Mouse (Mus musculus) mouse trophoblast stem cell (cell line): ENCODE results near the gene Dlgap1.

ENCODE experiments used
- in situ Hi-C, 2 experiments: fragments of 300-500 bp; cut with MseI, MboI; formaldehyde crosslinking; loops; 2 replicates in 1 of 2; 3 replicates in 1 of 2; pipeline ENCODE4 v1.15.1; 2025

Dlgap1 gene

GRCm38 (mm10) chr17:70341230-70341629 lies 372.4 kb downstream of the Dlgap1 start:
- in situ Hi-C loops = no loop called here

GRCm38 (mm10) chr17:70341920-70342319 lies 373.0 kb downstream of the Dlgap1 start:
- in situ Hi-C loops = no loop called here

DNA sequence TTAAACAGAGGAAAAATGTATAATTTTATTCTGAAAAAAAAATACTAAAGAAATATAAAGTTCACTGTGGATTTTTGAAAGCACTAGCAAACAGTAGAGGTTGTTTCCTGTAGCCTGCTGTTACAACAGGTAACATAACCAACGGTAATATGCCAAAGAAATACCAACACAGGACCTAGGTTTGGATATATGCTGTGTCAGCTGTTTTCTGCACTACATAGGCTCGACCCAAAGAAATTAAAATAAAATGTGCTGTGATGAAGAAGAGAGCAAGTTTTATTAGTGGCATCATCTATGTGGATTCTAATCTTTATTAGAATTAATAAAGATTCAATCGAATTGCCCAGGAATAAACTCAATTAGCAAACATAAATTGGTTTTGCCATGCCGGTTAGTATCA lies 378.5 kb downstream of the Dlgap1 start:
- in situ Hi-C loops = no loop called here

DNA sequence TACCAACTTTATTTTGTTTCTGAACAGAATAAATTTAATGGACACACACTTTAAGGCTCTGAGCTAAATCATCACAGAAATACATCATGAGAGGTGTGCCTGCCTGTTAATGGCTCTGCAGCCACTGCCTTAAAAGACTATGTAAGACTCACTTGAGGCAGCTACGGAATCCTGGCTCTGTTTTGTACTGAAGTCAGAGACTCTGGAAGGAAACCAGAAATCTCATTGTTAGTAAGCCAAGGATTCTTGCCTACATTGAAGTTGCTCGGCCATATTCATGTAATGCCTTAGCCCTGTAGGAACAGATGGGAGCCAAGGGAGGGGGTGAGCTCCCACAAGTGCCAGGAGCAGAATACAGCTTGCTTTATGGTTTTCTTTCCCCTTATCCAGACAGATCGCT lies 394.7 kb downstream of the Dlgap1 start:
- in situ Hi-C loops = no loop called here

DNA sequence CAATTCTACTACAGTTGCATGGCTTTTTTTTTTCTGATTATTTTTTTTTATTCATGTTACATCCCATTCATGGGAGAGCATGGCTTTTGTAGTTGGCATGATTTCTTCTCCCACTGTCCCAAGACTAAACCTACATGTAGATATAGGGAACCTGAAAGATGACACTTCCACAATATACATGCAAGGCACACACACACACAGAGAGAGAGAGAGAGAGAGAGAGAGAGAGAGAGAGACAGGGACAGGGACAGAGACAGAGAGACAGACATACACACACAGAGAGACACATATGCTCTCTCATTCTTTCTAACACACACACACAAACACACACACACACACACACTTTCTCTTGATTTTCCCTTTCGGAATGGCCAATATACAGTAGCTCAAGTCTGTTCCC lies 395.1 kb downstream of the Dlgap1 start:
- in situ Hi-C loops = no loop called here

- in situ Hi-C loops = no loop called here
Measured at GRCm38 (mm10) chr17:70369124-70369523, 400.3 kb downstream of the Dlgap1 start.

- in situ Hi-C loops = no loop called here
Measured at GRCm38 (mm10) chr17:70377020-70377419, 408.1 kb downstream of the Dlgap1 start.

DNA sequence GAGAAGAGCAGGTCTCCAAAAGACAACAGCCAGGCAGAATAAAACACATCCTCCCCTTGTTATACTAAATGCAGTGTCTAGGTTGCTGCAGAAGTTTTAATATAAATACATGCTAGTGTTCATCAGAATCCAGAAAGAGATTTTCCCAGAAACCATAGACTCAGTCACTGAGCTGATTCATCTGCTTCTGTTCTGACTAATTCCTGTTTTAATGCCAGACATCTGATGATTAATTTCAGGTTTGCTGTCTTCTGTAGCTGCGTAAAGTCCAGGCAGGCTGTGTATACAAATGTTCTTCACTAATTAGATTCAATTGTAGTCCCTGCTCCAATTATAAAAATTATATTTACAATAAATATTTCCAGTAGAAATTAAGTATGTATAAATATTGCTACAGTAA lies 419.6 kb downstream of the Dlgap1 start:
- in situ Hi-C loops = no loop called here

DNA sequence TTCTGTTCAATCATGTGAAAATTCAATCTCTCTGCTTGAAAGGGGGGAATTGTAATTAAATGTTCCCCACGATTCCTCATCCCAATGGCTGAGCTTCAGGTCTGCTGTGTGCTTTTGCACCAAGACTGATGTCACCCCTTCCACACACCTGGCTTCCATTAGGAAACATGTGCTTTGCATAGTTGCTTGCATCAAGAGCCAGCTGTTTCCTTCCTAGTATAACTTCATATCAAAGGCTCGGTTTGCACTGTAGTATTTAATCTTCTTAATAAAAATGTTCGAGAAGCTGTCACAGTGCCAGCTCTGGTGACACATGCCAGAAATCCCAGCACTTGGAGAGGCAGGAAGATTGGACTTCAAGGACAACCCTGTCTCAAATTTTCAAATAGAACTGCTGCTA lies 428.3 kb downstream of the Dlgap1 start:
- in situ Hi-C loops = no loop called here

DNA sequence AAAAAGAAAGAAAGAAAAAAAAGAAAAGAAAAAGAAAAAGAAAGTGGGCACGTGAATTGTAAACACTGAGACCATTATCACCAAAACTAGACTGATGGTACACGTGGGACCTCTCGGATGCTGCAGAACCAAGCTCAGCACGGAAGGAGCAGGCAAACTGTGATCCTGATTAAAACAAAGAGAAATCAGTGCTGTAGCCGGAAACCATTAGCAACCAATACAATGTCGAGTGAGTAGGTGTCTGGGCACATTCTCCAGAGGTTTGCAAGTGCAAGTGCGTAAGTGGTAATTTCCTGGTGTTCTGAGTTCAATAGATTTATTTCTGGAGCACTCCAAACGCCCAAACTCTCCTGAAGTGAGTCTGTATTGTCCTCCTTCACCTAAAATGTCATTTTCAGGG lies 428.8 kb downstream of the Dlgap1 start:
- in situ Hi-C loops = no loop called here

DNA sequence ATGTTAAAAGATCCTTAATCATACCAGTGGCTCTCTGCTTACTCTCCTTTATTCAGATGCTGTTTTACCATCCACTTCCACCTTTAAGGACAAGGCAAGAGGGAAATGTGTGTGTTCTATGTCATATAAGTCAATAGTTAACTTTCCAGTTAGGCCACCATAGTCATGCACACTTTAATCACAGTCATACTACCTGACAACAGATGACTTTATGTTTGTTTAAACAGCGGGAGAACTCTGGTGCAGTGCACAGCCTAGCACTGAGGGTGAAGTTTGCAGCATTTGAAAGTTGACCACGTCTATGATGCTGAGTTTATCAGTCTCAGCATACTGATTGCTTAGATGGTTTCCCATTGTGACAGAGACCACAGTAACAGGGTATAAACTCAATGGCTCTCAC lies 433.0 kb downstream of the Dlgap1 start:
- in situ Hi-C loops = no loop called here

DNA sequence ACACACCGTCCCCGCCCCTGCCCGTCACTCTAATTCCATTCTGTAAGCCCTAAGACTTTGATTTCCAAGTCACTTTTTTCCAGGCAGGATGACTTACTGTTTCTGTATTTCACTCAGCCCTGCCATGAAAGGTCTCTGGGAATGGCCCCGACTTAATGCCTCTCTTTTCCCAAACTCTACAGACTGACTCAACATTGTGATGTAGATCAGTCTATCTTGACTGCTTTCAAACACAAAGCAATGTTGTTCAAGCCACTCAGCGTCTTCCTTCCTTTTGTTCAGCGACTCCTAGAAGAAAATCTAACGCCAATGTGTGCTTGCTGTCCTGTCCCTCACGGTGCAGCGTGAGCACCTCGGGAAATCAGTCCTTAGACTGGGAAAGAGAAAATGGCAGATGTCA lies 434.9 kb downstream of the Dlgap1 start:
- in situ Hi-C loops = no loop called here

DNA sequence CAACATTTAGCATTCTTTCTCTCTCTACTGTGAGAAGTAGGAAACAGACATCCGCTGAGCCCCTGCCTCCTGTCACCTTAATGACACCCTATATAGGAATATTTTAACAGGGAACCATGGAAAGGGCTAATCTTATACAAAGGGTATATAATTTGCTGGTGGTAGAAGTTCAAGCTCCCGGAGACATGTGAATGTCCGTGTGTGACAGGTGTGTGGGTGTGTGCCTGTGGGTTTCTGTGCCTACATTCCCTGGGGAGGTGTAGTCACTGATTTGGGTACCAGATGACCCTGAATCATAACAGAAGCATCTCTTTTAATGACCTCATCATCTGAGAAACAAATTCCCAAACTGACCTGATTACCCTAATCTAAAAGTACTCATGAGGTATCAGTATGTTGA lies 445.3 kb downstream of the Dlgap1 start:
- in situ Hi-C loops = no loop called here

GRCm38 (mm10) chr17:70427866-70428265 lies 459.0 kb downstream of the Dlgap1 start:
- in situ Hi-C loops = loop anchor here in 1 of 2 experiments (5.0 kb wide), 1 partner anchor 204 kb away; no protein-coding TSS in a partner anchor

DNA sequence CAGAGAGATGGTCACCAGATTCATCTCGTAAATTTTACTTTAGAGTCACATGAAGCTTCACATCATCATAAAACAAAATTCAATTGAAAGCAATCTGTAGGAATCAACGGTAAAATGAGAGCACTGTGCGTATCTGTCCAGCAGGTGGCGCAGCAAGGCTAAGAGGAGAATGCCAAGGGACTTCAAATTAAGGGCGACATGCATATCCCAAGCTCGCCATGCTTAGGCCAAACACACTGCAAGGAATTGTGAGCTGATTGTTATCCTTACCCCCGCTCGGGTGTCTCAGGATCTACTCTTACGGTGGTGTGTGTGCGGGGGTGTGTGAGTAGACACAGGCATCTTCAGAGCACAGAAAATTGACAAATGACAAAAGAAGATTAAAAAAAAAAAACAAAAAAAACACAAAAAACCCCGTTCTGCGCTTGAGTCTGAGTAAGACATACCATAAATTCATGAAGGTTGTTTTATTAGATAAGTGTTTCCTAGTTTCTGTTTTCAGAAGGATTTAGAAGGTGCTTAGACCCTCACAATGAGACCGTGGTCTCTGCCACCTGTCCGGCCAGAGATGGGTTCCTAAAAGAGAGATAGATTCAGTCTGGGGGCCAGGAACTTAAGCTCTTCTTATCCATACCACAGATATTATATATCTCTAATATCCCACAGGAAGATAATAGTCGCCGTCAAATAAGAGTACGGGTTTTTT lies 461.0 kb downstream of the Dlgap1 start:
- in situ Hi-C loops = loop anchor here (5.0 to 10.0 kb wide), 2 partner anchors 202 to 255 kb away; no protein-coding TSS in a partner anchor

GRCm38 (mm10) chr17:70430452-70430787 lies 461.5 kb downstream of the Dlgap1 start:
- in situ Hi-C loops = loop anchor here (5.0 to 10.0 kb wide), 2 partner anchors 202 to 254 kb away; no protein-coding TSS in a partner anchor

GRCm38 (mm10) chr17:70432834-70433233 lies 464.0 kb downstream of the Dlgap1 start:
- in situ Hi-C loops = loop anchor here (5.0 to 10.0 kb wide), 2 partner anchors 199 to 252 kb away; no protein-coding TSS in a partner anchor

DNA sequence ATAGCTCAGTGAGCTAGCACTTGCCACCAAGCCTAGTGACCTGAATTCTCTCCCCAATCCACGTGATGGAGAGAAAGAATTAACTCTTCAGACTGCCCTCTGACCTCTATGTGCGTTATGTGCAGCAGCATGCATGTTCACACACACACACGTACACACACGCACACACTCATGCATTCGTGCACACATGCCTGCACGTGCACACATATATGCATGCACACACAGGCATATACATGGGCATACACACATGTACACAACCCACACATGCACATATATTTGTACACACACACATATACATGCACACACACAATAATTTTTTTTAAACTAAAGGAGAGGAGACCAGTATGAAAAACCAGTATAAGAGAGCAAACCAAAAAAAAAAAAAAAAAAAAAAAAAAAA lies 465.7 kb downstream of the Dlgap1 start:
- in situ Hi-C loops = loop anchor here (5.0 to 10.0 kb wide), 2 partner anchors 198 to 250 kb away; no protein-coding TSS in a partner anchor

- in situ Hi-C loops = loop anchor here (10.0 kb wide), 1 partner anchor 249 kb away; no protein-coding TSS in a partner anchor
Measured at GRCm38 (mm10) chr17:70435612-70436011, 466.7 kb downstream of the Dlgap1 start.

- in situ Hi-C loops = loop anchor here (10.0 kb wide), 1 partner anchor 248 kb away; no protein-coding TSS in a partner anchor
Measured at GRCm38 (mm10) chr17:70437229-70437628, 468.4 kb downstream of the Dlgap1 start.

DNA sequence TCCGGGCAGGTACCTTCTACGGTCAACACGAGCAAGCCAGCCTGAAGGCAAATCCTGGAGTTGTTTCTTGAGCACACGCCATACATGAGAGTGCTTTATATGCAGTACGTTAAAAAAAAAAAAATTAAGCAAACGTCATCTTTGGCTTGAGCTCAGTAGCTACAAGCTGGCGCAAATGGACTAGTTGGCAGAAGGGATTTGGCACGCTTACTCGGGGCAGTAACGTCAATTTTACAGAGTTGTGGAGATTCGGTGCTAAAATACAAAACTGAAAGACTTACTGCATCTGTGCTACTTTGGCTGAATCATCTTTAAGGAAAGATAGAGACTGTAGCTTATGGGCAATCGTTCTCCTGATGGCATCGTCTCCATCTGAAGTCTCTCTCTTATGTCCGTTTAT lies 474.1 kb downstream of the Dlgap1 start:
- in situ Hi-C loops = no loop called here

- in situ Hi-C loops = no loop called here
Measured at GRCm38 (mm10) chr17:70446451-70446850, 477.6 kb downstream of the Dlgap1 start.

DNA sequence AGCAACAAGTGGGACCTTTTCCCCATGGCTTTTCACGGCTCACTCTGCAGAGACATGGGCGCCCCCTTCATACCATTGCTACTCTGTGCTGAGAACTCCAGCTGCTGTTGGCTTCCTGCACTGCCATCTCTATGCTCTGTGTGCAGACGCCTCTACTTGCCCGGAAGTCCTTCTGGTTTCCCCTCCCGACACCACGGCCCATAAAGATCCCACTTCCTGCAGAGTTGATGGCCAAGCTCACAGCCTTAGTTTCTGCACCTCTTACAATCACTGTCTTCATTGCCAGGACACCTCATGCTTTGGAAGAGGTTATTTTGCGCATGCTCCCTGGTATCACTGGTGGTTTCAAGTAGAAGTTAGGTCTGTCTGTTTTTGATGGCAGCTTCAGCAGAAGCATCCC lies 486.2 kb downstream of the Dlgap1 start:
- in situ Hi-C loops = no loop called here

DNA sequence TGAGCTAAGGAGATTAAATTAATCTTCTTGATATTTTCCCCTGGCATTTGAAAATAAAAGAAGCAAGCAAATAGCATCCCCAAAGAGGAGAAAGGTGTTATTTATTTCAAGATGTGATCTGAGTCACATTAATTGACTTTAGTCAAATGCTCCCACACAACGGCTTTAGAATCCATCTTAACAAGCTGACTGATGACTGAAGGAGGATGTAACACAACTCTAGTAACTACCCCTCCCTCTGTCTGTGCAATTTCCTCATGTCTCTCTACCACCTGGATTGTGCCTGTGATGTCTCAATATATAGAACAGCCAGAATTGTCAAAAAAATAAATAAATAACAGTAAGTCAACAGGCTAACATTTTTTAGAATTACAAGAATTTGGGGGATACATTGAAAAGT lies 488.2 kb downstream of the Dlgap1 start:
- in situ Hi-C loops = no loop called here
